ENCODE assay signal across 8 mouse cellular contexts in genomic region chr8:12672056-12672881, GRCm38 (mm10). TPM values are rescaled to one million over a fixed set of nuclear protein-coding genes. Genes with fewer than 3 reads are reported as not detected.
DNase-seq lines count a peak whose midpoint lies in the region; ATAC-seq and TF ChIP-seq lines count a peak whose summit lies in the region.

TSS of gene Tubgcp3 (minus strand) at chr8:12672248.

- H3K36me3 ChIP-seq in hindbrain, embryonic 14.5 days (replicated peaks; ENCODE audit: control insufficient read depth, insufficient read depth), result no peaks in the 10 kb centered on the region

- ATAC-seq in Patski, result peak; percentile 87
- peak; percentile 91 for ATAC-seq in hindbrain, embryonic 14.5 days (ENCODE audit: low FRiP score)

- TF ChIP-seq CTCF in Patski (IDR thresholded peaks at IDR 0.05), result no peak

- WGBS in hindbrain, embryonic 14.5 days, result under 1% methylated on average over 65 of the region's 65 CpGs

- in situ Hi-C loops in Patski (cut with MboI; ENCODE audit: low pct_unique_long_range_greater_than_20kb), result loop anchor here (10.0 kb wide), 1 partner anchor 133 kb away; no protein-coding TSS in a partner anchor

- peaks cover 15% of the 10 kb centered on the region for H3K4me1 ChIP-seq in hindbrain, embryonic 14.5 days (replicated peaks; ENCODE audit: control insufficient read depth, insufficient read depth, low read length)

- H3K27ac ChIP-seq in hindbrain, embryonic 14.5 days, result peak within 1 kb of the TSS; percentile 85

- H3K4me2 ChIP-seq in hindbrain, embryonic 14.5 days (replicated peaks), result peak within 1 kb of the TSS; percentile 78

- peak within 1 kb of the TSS; percentile 94 for H3K9ac ChIP-seq in hindbrain, embryonic 14.5 days

- DNase-seq in Patski (ENCODE audit: low read depth, low spot score), result peak; percentile 49
- peak; percentile 95 to 96 for DNase-seq in cerebellum, postnatal 14 days
- peak; percentile 75 to 78 for DNase-seq in frontal cortex, postnatal 25 days (ENCODE audit: low spot score in 2 of 2)
- peak; percentile 97 for DNase-seq in hindbrain, embryonic 14.5 days (ENCODE audit: low spot score)
- peak; percentile 89 to 91 for DNase-seq in layer of hippocampus, postnatal 36 days
- peak; percentile 92 for DNase-seq in lung, postnatal 36 days
- DNase-seq in retina, postnatal 1 day, result peak; percentile 96
- DNase-seq in urinary bladder, adult 18-20 months (ENCODE audit: low spot score in 2 of 2), result peak; percentile 79 to 82

- peak within 1 kb of the TSS; percentile 99 for H3K4me3 ChIP-seq in hindbrain, embryonic 14.5 days (replicated peaks; ENCODE audit: low read length)

- POLR2A ChIA-PET in Patski (lab: Charles Lee), result interaction anchor here (2.0 kb wide), 1 partner anchor 10 kb away, joined by 6 read pairs; no protein-coding TSS in a partner anchor

- H3K27me3 ChIP-seq in Patski, result no peaks in the 10 kb centered on the region
- 0 out of 2 replicates have a peak, but pooled peaks cover 3% of the 10 kb centered on the region for H3K27me3 ChIP-seq in hindbrain, embryonic 14.5 days (ENCODE audit: control insufficient read depth, insufficient read depth, low read length)

- CTCF ChIA-PET in Patski (lab: Charles Lee), result interaction anchor here (1.1 kb wide), 1 partner anchor 50 kb away, joined by 3 read pairs; no protein-coding TSS in a partner anchor

- H3K9me3 ChIP-seq in hindbrain, embryonic 14.5 days (ENCODE audit: control insufficient read depth, low read length), result no peaks in the 10 kb centered on the region

RNA-seq across cellular contexts. Expression of gene Tubgcp3, which starts in this region (rescaled TPM):
- 41.7 TPM for polyA plus RNA-seq in Patski (2021)
- 39.6 and 43.9 TPM in 2 replicates for polyA plus RNA-seq in hindbrain, embryonic 14.5 days (2014; fragmentation: Nextera tagmentation; extraction: Ambion mirVana)
- 10 to 100 TPM; 34.9 to 37.5 TPM for total RNA-seq in layer of hippocampus, postnatal 36 days (2021)

Comparison
In these comparisons a context has a peak if more than half of its experiments do, and no peak if none do; other contexts are left out.
1. Peak in every context shown above with its lines: DNase-seq, ATAC-seq, H3K4me3 ChIP-seq and H3K27ac ChIP-seq.